Mouse (Mus musculus) subcutaneous adipose tissue, adult 2 months (tissue): ENCODE data around the gene Gm29094. TPM values are rescaled to one million over a fixed set of nuclear protein-coding genes. Genes with fewer than 3 reads are reported as not detected.

ENCODE experiments used
- polyA plus RNA-seq: library from polyadenylated mRNA; depleted of rRNA; stranded (reverse); fragments of >200 nt; gene quantifications from 2 replicates; pipeline ENCODE4 v1.2.3, GENCODE M21; 2012; ENCODE audit warnings: low replicate concordance; rRNA removed

Gene Gm29094
- not detected in 2 replicates for polyA plus RNA-seq

DNA sequence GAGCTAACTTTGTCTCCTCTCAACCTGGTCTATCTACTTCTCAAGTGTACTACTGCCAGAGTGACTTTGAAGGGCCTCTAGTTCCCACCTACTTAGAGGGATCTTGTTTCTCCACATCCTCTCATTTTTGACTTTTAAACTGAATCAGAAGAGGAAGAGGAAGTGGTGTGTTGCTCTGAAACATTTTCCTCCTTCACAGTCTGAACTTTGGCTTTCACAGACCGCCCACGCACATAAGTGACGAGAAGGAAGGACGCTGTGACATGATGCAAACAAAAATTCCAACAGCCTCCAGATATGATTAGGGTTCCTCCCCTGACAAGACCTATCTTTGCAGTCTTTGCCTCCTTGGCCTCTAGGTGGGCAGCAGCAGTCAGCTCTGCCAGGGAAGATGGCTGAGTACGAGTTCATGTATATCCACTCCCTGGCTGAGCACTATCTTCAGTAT lies at the start of gene Gm29094, which contains the start of gene Bcl2a1b:
TSS of gene Gm29094 (plus strand) at position 411 of the 448 bp plus-strand sequence.
TSS of gene Bcl2a1b (plus strand) at position 241 of the 448 bp plus-strand sequence.

DNA sequence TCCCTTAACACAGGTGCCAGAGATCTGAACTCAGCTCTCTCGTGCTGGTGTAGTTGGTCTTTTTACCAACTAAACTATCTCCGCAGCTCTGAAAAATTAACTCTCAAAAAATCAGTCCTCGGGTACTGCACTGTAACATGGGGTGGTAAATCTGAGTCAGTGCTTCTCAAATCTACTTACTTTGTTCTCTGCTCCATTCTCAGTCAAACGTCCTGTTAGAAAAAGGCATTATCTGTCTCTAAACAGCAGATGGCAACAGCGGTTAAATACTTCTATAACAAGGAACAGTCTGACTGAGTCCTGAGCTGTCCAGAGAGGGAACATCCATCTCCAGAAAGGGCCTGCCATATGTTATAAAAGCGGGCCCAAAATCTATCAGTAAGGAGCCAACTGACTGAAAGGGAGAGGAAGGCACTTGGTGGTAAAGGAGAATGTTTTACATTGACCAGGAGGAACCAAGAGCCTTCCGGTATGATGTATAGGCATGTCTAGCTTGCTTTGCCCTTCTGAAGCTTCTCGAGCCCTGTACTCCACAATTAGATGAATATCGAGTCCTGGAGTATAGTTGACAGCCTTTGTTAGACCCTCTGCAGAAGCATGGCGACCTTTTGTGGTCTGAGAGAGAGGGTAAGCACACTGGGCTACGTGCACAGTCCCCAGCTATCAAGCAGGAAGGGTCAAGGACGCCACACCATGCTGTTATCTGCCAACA lies 11.3 kb downstream of the Gm29094 start, which contains the start of gene Mthfs:
TSS of gene Mthfs (plus strand) at position 324 of the 712 bp plus-strand sequence.

Other genes starting within 250 kb of the Gm29094 start
- 0.59 and 2.1 TPM in 2 replicates for gene Bcl2a1a, start 242.5 kb upstream of the Gm29094 start, polyA plus RNA-seq
- not detected in 2 replicates for gene Trim43b, start 106.5 kb upstream of the Gm29094 start, polyA plus RNA-seq
- gene Bcl2a1b, start 170 bp upstream of the Gm29094 start, polyA plus RNA-seq = 3.1 and 5.1 TPM in 2 replicates
- gene Mthfs, start 11.3 kb downstream of the Gm29094 start, polyA plus RNA-seq = 7.5 and 11.6 TPM in 2 replicates